Mouse (Mus musculus): ENCODE measurements around the gene Sftpa1. TPM values are rescaled to one million over a fixed set of nuclear protein-coding genes. Genes with fewer than 3 reads are reported as not detected.

The Sftpa1 gene
- not detected for total RNA-seq (2022)

DNA sequence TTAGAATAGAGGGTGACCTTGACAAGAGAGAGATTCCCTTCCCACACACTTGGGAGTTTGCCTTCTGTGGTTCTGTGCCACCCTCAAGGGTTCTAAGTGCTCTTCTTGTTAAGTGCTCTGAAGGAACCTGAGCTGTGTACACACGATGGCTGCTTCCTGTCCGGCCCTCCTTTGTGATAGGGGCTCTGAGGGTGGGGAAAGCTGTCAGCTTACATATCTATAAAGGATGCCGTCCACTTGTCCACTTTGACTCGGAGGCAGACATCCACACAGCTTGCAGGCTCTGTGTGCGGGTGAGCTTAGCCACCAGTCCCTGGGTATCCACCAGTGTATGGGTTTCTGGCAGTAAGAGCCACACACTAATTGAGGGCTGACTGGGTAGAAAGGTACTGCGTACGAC lies at the start of gene Sftpa1:
Gene Sftpa1, plus strand, starts transcription at position 243 of the 400 bp plus-strand sequence.
- no peak for DNase-seq (ENCODE audit: low spot score in 2 of 2)

GRCm38 (mm10) chr14:41082408-41082807 lies 49.2 kb upstream of the Sftpa1 start:
- DNase-seq (ENCODE audit: low spot score in 2 of 2) = no peak

- DNase-seq (ENCODE audit: low spot score in 2 of 2) = no peak
These were observed 44.1 kb upstream of the Sftpa1 start for GRCm38 (mm10) chr14:41087509-41087908.

GRCm38 (mm10) chr14:41090777-41091176 lies 40.8 kb upstream of the Sftpa1 start:
- DNase-seq (ENCODE audit: low spot score in 2 of 2) = no peak

- no peak for DNase-seq (ENCODE audit: low spot score in 2 of 2)
These were observed 37.5 kb upstream of the Sftpa1 start for GRCm38 (mm10) chr14:41094114-41094513.

- no peak for DNase-seq (ENCODE audit: low spot score in 2 of 2)
These were observed 35.2 kb upstream of the Sftpa1 start for GRCm38 (mm10) chr14:41096296-41096860.

DNA sequence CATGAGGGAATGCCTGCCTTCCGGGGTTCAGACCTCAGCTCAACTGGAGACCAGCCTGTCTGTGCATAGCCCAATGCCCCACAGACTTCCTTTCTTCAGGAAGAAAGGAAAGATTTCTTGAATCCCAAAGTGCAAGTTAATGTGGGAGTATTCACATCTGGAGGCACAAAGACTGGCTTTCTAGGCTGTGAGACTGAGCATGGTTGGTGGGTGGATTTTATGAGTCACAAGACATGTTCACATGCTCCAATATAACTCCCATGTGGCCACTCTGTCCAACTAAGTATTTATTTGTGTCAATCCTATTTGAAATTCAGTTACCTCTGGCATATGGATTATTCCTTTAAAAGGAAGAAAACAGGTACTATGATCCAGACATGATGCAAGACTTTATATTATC lies 32.9 kb upstream of the Sftpa1 start:
- DNase-seq (ENCODE audit: low spot score in 2 of 2) = no peak

GRCm38 (mm10) chr14:41100712-41101111 lies 30.9 kb upstream of the Sftpa1 start:
- DNase-seq (ENCODE audit: low spot score in 2 of 2) = no peak

DNA sequence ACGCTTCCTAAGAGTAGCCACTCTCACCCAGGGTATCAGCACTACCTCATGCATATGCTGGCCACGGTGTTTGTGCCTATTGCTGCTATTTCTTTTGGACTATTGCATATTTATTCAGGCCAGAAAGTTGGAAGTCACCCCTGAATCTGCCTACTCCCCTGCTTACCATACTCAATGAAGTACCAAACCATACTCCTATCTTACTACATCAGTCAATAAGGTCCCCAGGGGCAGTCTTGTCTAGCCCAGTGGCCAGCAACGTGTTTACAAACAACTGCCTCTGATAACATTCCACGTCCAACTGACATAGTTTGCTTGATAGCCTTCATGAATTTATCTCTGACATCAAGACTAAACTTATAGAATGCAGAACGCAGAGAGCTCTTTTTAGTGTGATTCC lies 30.3 kb upstream of the Sftpa1 start:
- DNase-seq (ENCODE audit: low spot score in 2 of 2) = no peak

- DNase-seq (ENCODE audit: low spot score in 2 of 2) = no peak
These were observed 29.3 kb upstream of the Sftpa1 start for GRCm38 (mm10) chr14:41102269-41102668.

- DNase-seq (ENCODE audit: low spot score in 2 of 2) = no peak
These were observed 26.6 kb upstream of the Sftpa1 start, which contains the start of gene Mat1a for GRCm38 (mm10) chr14:41104853-41105444. Gene Mat1a (plus strand): TSS chr14:41105035.

DNA sequence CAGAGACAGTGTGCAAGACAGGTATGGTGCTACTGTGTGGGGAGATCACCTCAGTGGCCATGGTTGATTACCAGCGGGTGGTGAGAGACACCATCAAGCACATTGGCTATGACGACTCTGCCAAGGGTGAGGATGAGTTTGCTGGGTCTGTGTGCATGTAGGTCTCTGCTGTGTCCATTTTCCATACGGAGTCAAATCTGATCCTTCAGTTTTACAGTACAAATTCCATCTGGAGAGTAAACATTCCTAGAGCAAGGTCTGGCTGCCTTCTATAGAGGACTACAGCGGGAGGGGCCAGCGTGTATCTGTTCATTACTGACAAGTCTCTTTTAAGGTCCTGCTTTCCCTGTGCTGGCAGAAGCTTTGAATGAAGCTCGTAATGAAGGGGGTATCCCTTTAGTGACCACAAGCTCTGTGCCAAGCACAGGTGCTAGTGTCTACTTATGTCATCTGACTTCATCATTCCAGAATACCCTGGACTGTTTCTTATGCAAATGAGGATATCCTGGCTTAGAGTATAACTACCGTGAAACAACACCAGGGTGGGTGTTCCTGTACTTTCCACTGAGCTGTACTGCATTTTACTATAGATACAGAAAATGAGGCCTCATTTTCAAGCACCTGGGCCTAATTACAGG lies 20.4 kb upstream of the Sftpa1 start:
- no peak for DNase-seq (ENCODE audit: low spot score in 2 of 2)

DNA sequence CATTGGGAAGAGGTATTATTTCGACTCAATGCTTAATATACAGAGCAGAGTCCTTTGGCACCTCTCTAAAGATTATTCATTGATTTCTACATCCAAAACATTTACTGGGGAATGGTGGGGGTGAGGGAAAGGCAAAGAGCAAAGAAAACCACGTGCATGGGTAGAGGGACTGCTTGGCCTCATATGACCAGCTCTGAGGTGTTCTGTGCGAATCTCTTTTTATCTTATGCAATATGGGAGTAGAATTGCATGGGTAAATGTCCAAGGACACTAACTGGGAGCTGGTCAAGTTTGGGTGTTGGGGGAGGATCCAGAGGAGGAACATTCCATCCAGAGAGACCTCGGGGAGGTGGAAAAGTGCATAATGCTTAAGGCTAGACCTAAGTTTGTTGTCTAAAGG lies 18.6 kb upstream of the Sftpa1 start:
- no peak for DNase-seq (ENCODE audit: low spot score in 2 of 2)

DNA sequence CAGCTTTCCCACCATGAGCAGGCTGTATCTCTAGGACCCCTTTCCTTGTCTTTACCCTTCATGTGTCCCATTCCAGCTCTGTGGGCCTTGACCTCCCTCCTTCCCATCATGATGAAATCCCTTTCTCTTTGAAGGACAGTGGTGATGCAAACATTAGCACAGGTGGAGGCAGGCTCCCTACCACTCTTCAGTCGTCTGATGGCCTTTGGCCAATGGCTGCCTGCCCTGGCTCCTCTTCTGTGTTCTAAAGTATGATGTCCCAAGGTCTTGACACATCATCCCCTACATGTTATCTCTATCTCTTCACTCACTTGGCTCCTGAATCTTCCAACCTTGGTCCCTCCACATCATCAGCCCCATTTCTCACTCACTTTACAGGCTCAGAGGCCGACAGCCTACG lies 15.3 kb upstream of the Sftpa1 start:
- DNase-seq (ENCODE audit: low spot score in 2 of 2) = no peak

DNA sequence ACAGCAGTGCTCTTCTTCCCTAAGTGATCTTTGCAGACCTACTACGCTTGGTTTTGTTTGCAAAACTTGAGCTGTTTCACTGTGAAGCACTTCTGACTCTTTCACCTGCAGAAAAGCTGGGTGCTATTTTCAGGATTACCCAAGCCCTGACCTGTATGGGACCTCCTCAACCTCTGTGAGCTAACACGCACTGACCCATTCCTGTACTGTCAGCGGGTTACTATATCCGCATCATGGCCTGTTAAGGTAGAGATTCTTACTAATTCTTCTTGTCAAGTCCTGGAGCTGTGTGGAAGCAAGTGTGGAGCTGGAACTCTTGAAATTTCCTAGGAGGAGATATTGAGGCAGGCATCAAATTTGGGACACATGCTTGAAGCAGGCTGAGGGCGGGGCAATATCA lies 6.9 kb upstream of the Sftpa1 start:
- DNase-seq (ENCODE audit: low spot score in 2 of 2) = no peak

DNA sequence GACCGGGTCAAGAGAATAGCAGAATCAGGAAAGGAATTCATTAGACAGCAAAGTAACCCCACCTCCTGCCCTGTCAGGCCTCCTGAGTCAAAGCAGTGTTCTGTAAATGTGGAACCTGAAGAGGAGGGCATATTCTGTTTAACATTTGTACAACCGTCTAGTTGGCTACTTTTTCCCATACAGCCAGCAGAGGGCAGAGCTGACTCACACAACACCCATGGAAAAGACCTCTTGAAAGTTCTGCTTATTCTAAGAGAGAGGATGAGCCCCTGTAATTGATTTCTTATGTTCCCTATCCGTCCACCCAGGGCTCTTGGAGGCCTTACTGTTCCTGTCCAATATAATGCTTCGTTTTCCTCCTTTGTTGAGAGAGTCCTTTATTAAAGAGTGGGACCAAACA lies 3.6 kb upstream of the Sftpa1 start:
- DNase-seq (ENCODE audit: low spot score in 2 of 2) = no peak

GRCm38 (mm10) chr14:41137006-41137405 lies 5.4 kb downstream of the Sftpa1 start:
- no peak for DNase-seq (ENCODE audit: low spot score in 2 of 2)

DNA sequence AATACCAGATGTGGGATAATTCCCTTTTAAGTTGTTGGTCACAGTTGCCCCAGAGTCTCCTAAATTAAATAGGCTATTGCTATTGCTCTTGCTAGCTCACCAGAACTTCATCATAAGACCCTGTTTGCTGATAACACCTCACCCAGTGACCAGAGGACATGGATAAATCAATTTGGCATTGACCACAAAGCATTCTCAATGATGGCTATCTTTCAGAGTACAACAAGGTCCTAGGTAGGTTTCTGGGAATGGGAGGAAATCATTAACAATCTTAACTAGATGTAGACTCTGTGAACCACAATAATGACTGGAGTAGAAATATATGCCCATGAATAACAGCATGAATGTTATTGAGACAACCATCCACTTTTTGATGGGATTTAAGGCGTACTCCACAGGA lies 9.1 kb downstream of the Sftpa1 start:
- DNase-seq (ENCODE audit: low spot score in 2 of 2) = no peak

DNA sequence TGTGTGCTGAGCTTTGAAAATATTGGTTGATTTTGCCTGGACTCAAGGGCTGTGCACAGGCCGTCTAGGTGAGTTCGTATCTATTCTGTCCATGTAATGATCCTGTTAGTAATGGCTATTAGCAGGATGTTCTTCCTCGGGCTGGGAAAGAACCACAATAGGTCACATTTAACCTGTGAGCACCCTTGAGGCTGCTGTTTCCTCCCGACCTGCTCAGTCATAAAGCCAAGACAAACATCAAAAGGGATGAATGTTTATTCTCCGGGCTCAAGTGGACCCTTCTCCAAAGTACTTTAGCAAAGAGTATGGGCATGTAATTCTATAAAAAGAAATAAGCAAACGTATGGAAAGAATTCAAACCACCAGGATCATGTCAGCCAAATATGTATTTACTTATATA lies 14.5 kb downstream of the Sftpa1 start:
- no peak for DNase-seq (ENCODE audit: low spot score in 2 of 2)

GRCm38 (mm10) chr14:41146922-41147321 lies 15.3 kb downstream of the Sftpa1 start:
- no peak for DNase-seq (ENCODE audit: low spot score in 2 of 2)

- no peak for DNase-seq (ENCODE audit: low spot score in 2 of 2)
These were observed 15.8 kb downstream of the Sftpa1 start for GRCm38 (mm10) chr14:41147356-41147755.

GRCm38 (mm10) chr14:41151220-41151898 lies 19.8 kb downstream of the Sftpa1 start, which contains the start of gene Mbl1:
Gene Mbl1 (plus strand): TSS chr14:41151458.
- no peak for DNase-seq (ENCODE audit: low spot score in 2 of 2)
